Mouse (Mus musculus) thymus, postnatal 14 days (tissue): Measurements from ENCODE around the gene Nefh.

ENCODE experiments used
- DNase-seq: peaks from one replicate; pipeline ENCODE4 v3.0.0; 2021

The Nefh gene

GRCm38 (mm10) chr11:4949256-4950044 is 1.6 kb upstream of the Nefh start:
- DNase-seq: peak; percentile 50

DNA sequence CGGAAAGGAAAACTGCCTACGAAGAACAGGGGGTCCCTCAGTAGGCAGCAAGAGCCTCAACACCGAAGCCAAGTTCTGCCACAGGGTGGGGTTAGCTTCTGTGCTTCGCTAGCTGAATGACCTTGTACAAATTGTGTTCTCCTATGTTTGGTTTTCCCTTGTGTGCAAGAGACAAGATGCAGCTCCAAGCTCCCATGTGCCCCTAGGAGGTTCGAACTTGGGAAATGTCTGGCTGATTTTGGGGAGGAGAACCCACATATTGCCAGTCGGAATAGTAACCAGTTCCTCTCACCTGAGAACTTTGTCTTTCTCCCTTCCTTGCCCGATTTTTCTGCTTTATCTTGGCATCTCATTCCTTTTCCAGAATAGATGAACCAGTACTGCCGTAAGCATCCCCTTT is 928 bp upstream of the Nefh start:
- no peak for DNase-seq

DNA sequence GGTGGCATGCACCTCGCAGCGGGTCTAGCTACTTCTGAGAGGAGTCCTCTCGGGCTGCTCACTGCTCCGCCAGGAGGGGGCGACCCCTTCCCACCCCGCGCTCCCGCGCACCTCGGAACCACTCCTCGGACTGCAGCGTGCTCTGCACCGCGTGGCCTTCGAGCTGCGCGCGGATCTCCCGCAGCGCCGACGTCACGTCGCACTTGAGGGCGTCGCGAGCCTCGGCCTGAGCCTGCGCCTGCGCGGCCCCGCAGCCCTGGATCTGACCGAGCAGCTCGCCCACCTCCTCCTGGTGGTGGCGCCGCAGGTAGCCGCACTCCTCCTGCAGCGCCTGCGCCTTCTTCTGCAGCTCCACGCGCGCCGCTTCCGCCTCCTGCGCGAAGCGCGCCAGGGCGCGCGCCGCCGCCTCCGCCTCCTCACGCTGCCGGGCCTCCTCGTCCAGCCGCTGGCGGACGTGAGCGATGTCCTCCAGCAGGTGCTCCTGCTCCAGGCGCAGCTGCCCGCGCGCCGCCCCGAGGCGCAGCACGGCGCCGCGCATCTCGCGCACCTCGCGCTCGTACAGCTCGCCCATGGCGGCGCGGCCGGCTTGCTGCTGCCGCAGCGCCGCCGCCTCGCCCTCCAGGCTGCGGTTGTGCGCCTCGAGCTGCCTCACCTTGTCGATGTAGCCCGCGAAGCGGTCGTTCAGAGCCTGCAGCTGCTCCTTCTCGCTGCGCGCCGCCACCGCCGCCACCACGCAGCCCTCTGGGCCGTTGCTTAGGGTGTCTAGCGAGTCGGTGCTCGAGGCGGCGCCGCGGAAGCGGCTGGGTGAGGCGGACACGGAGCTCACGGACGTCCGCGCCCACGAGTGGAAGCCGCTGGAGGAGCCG is 684 bp downstream of the Nefh start:
- peak; percentile 84 for DNase-seq

DNA sequence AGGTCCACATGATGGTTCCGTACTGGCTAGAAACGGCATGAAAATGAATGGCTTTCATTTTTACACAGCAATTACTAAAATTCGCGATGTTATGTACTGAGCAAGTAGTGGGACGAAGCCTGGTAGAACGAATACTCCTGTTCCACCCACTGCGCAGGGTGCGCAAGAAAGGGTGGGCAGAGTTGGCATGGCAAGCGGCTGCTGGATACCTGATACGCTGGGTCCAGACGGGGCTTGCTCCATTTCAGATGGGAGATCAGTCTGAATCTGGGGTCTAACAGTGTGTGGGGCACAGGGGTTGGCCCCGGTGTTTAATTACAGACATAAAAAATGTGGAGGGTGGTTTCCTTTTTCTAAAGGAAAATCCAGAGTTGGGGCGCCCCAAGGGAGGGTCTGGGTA is 1.3 kb downstream of the Nefh start:
- no peak for DNase-seq

GRCm38 (mm10) chr11:4936243-4936642 is 11.6 kb downstream of the Nefh start:
- DNase-seq: no peak

- DNase-seq: no peak
Measured at GRCm38 (mm10) chr11:4931009-4931601, 16.8 kb downstream of the Nefh start.

DNA sequence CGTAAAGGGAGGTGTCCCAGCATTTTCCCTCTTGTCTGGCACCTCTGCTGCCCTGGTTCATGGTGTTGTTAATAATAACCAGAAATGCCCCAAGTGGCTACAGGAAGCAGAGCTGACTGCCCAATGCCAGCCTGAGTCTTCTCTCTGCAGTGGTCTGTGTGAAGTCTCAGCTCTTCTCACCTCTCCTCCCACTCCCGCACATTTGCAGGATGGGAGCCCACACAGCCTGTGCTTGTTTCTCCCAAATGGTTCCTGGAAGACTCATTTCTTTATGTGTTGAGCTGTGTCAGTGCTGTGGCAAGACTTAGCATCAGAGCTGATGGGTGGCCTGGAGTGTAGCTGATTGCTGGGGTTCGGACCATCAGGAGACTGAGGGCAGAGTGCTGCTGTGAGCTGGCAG is 20.6 kb downstream of the Nefh start:
- DNase-seq: no peak

- no peak for DNase-seq
Measured at GRCm38 (mm10) chr11:4921751-4922150, 26.1 kb downstream of the Nefh start.

DNA sequence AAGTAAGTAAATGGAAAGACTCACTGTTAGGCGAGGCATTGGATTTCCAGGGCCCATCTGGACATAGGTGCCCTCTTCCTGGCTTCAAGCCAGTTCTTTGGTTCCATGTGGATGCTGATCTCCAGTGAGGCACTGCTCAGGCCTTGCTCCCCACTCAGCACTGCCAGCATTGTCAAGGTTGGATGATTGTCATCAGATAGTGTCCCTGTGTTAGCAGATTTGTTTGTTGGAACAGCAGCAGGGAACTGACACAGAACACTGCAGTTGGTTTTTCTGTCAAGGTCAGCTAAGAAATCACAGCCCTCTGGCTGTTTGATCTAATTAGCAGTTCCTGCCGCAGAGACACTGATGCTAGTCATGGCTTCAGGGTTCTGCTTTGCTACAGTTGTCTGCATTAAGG is 26.6 kb downstream of the Nefh start:
- no peak for DNase-seq

GRCm38 (mm10) chr11:4916068-4916467 is 31.8 kb downstream of the Nefh start:
- DNase-seq: peak; percentile 61

DNA sequence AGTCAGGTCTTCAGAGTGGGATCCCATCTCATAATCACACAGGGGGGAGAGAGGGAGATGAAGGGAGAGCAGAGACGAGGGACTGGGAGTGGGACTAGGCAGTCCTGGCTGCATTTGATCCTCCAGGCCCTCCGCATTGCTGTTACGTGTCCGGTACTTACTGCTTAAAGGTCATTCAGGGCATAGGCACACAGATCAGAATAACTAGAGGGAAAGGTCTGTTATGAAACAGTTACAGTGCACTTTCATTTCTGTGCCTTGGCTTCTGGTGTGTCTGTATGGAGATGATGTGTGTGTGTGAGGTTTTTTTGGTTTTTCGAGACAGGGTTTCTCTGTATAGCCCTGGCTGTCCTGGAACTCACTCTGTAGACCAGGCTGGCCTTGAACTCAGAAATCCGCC is 41.6 kb downstream of the Nefh start:
- no peak for DNase-seq

DNA sequence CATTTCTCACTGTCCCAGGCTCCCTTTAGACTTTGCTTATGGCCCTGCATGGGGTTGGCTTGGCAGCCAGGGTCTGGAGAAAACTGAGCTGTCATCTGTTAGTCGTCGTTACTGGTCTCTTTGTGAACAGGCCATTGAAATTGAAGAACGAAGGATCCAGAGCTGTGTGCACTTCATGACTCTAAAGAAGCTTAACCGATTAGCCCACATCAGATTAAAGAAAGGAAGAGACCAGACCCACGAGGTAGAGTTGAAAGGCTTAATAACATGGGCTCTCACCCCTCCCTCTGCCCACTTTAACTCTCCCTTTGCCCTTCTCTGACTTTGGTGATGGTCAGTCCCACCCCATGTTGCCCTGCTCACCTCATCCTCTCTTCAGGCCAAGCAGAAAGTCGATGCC is 45.9 kb downstream of the Nefh start:
- DNase-seq: no peak

- peak; percentile 24 for DNase-seq
Measured at GRCm38 (mm10) chr11:4900437-4900836, 47.4 kb downstream of the Nefh start.

- peak; percentile 81 for DNase-seq
Measured at GRCm38 (mm10) chr11:4894848-4895816, 52.7 kb downstream of the Nefh start, which contains the start of gene Thoc5. Gene Thoc5, plus strand, starts transcription at chr11:4895320.
